Mouse (Mus musculus) liver, postnatal 0 days (tissue): ENCODE data around the gene Telo2.

Experiments used
- CTCF ChIP-seq: sonication (generic); IDR thresholded peaks from 2 replicates; pipeline ENCODE4 v1.5.1; 2016; ENCODE audit warnings: antibody characterized with exemption, low read depth
- EP300 ChIP-seq: IDR thresholded peaks from 2 replicates; pipeline ENCODE4 v1.6.1; 2016; ENCODE audit warnings: antibody characterized with exemption, low read depth, mild to moderate bottlenecking

DNA sequence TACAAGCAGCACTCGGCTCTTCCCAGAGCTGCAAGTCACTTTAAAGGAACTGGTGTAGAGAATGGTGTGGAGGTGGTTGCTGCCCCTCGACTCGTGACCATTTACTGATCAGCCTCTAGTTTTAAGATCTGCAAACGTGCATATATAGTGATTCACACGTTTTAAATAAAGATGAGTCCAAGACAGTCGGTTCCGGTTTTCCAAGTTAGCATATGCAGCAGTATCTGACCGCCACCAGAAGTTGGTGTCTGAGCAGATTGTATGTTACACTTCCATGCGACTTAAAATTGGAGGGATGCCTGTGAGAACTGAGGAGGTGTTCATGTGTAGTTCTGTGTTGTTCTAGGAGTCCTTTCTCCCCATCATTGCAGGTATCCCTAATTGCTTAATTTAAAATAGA, 62.5 kb downstream of the Telo2 start:
- no peak for TF ChIP-seq EP300
- no peak for TF ChIP-seq CTCF
